Mouse (Mus musculus): ENCODE data around the gene Wfdc12. TPM values are rescaled to one million over a fixed set of nuclear protein-coding genes. Genes with fewer than 3 reads are reported as not detected.

Gene Wfdc12
- polyA plus RNA-seq, 1 experiment from 2014 or later: not detected

GRCm38 (mm10) chr2:164150086-164150760 is 40.2 kb downstream of the Wfdc12 start:
- no peak overlapping the region for H3K4me3 ChIP-seq
- no peak overlapping the region for H3K4me2 ChIP-seq
- H3K27me3 ChIP-seq: no peaks in the 10 kb centered on the region
- H3K9ac ChIP-seq: no peak overlapping the region
- H3K27ac ChIP-seq: no peak overlapping the region
- WGBS: 60% methylated on average over 14 of the region's 14 CpGs
- no peaks in the 10 kb centered on the region; the same call in 1 of the 2 replicates for H3K4me1 ChIP-seq
- ATAC-seq: no peak
- H3K9me3 ChIP-seq (replicated peaks): no peaks in the 10 kb centered on the region
- H3K36me3 ChIP-seq (ENCODE audit: poor library complexity, severe bottlenecking): peaks cover 47% of the 10 kb centered on the region

DNA sequence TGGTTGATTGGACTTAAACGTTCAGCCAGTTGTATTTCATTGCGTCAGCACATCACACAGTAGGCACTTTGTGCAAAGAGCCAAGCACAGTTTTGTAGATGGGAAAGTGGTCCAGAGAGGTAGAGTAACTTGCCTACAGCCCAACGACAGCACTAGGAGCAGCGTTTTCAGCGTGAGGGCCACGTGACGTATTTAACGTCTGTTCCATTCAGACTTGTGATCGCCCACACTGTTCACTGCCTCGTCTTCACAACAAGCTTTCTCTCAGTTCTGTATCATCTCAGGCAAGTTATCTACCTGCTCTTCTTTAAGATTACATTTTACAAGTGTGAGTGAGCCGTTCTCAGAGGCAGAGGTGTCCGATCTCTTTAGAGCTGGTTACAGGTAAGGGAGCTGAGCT is 43.9 kb downstream of the Wfdc12 start:
- H3K4me2 ChIP-seq: no peak overlapping the region
- 96% methylated on average over 12 of the region's 12 CpGs for WGBS
- H3K9me3 ChIP-seq (replicated peaks): no peaks in the 10 kb centered on the region
- H3K36me3 ChIP-seq (ENCODE audit: poor library complexity, severe bottlenecking): peaks cover 13% of the 10 kb centered on the region
- no peak overlapping the region for H3K27ac ChIP-seq
- H3K4me3 ChIP-seq: no peak overlapping the region
- H3K9ac ChIP-seq: no peak overlapping the region
- ATAC-seq: no peak
- no peaks in the 10 kb centered on the region for H3K27me3 ChIP-seq
- H3K4me1 ChIP-seq: no peaks in the 10 kb centered on the region; the same call in 1 of the 2 replicates

- peaks cover 9% of the 10 kb centered on the region; the same call in 1 of the 2 replicates for H3K36me3 ChIP-seq (ENCODE audit: poor library complexity, severe bottlenecking)
- H3K9me3 ChIP-seq (replicated peaks): no peaks in the 10 kb centered on the region
- WGBS: 89% methylated on average over 10 of the region's 10 CpGs
- H3K4me2 ChIP-seq: no peak overlapping the region
- no peak overlapping the region for H3K9ac ChIP-seq
- no peak overlapping the region for H3K27ac ChIP-seq
- no peaks in the 10 kb centered on the region for H3K27me3 ChIP-seq
- no peaks in the 10 kb centered on the region for H3K4me1 ChIP-seq
- H3K4me3 ChIP-seq: no peak overlapping the region
- no peak for ATAC-seq
These were observed 45.9 kb downstream of the Wfdc12 start for GRCm38 (mm10) chr2:164144541-164144940.

DNA sequence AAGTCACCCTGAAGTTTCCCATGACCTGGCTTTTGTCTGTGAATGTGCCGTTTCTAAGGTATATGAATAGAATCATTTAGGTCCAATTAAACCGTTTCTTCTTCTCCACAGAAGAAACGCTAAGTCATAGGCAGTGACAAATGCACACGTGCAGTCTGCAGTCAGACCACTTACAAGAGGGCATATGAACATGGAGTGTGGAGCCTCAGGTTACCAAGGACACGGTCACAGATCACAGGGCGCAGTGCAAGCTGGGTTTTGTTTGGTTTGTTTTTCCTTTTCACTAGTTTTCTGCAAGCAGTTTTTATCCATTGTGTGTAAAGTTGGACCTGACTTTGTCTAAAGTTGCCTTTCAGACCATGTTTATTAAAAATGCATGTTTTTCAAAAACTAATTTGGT is 46.4 kb downstream of the Wfdc12 start:
- Histone ChIP-seq H3K4me3 (no peak overlapping the region), H3K36me3 (ENCODE audit: poor library complexity, severe bottlenecking) (peaks cover 9% of the 10 kb centered on the region; the same call in 1 of the 2 replicates), H3K27me3 (no peaks in the 10 kb centered on the region), H3K27ac (no peak overlapping the region), H3K4me2 (no peak overlapping the region), H3K9me3 (replicated peaks) (no peaks in the 10 kb centered on the region), H3K9ac (no peak overlapping the region), H3K4me1 (no peaks in the 10 kb centered on the region)
- WGBS: 63% methylated on average over 6 of the region's 6 CpGs
- ATAC-seq: no peak

DNA sequence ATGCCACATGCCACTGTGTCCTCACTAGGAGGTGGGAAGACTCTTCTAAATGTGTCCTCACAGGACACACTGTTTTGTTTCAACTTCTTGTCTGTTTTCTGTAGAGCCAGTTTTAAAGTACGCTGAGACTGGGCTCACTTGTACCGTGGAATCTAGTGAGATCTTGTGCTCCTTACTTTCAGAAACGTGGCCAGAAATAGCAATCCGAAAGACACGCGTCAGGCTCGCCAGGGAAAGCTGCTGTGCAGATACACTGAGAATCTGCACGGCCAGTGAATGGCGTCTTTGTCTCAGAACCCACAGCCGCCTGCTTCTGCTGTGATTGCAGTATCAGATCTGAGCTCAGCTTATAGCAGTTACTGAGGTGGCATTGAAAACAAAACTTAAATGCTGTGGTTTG is 48.4 kb downstream of the Wfdc12 start:
- H3K4me1 ChIP-seq: peaks cover 6% of the 10 kb centered on the region; the same call in 1 of the 2 replicates
- no peak overlapping the region for H3K4me2 ChIP-seq
- no peaks in the 10 kb centered on the region for H3K9me3 ChIP-seq (replicated peaks)
- no peak overlapping the region for H3K4me3 ChIP-seq
- no peak for ATAC-seq
- WGBS: 66% methylated on average over 10 of the region's 10 CpGs
- H3K9ac ChIP-seq: no peak overlapping the region
- no peaks in the 10 kb centered on the region for H3K27me3 ChIP-seq
- peaks cover 7% of the 10 kb centered on the region; the same call in 1 of the 2 replicates for H3K36me3 ChIP-seq (ENCODE audit: poor library complexity, severe bottlenecking)
- H3K27ac ChIP-seq: peak overlapping the region; percentile 27; the same call in 1 of the 2 replicates

Other genes starting within 250 kb of the Wfdc12 start
- 361 and 370 TPM in 2 replicates for gene Ywhab, start 195.6 kb downstream of the Wfdc12 start, polyA plus RNA-seq (2015; fragmentation: Nextera tagmentation; extraction: Ambion mirVana)
- 1.3 and 1.4 TPM in 2 replicates for gene Pabpc1l, start 165.2 kb downstream of the Wfdc12 start, polyA plus RNA-seq (2015; fragmentation: Nextera tagmentation; extraction: Ambion mirVana)
- gene Stk4, start 120.3 kb downstream of the Wfdc12 start, polyA plus RNA-seq (2015; fragmentation: Nextera tagmentation; extraction: Ambion mirVana): 25.6 and 30.8 TPM in 2 replicates
- gene Tomm34, start 119.4 kb downstream of the Wfdc12 start, polyA plus RNA-seq (2015; fragmentation: Nextera tagmentation; extraction: Ambion mirVana): 47.8 and 54.1 TPM in 2 replicates
- 0.14 TPM in 1 of 2 replicates, not detected in the other for gene Kcns1, start 19.5 kb downstream of the Wfdc12 start, polyA plus RNA-seq (2015; fragmentation: Nextera tagmentation; extraction: Ambion mirVana)
- gene Wfdc5, start 7.9 kb downstream of the Wfdc12 start, polyA plus RNA-seq (2015; fragmentation: Nextera tagmentation; extraction: Ambion mirVana): not detected in 2 replicates
- not detected in 2 replicates for gene Wfdc15a, start 9.5 kb upstream of the Wfdc12 start, polyA plus RNA-seq (2015; fragmentation: Nextera tagmentation; extraction: Ambion mirVana)
- not detected in 2 replicates for gene Wfdc15b, start 31.1 kb upstream of the Wfdc12 start, polyA plus RNA-seq (2015; fragmentation: Nextera tagmentation; extraction: Ambion mirVana)
- gene Svs2, start 47.9 kb upstream of the Wfdc12 start, polyA plus RNA-seq (2015; fragmentation: Nextera tagmentation; extraction: Ambion mirVana): not detected in 2 replicates
- not detected in 2 replicates for gene Svs3b, start 66.0 kb upstream of the Wfdc12 start, polyA plus RNA-seq (2015; fragmentation: Nextera tagmentation; extraction: Ambion mirVana)
- not detected in 2 replicates for gene Svs4, start 87.9 kb upstream of the Wfdc12 start, polyA plus RNA-seq (2015; fragmentation: Nextera tagmentation; extraction: Ambion mirVana)
- not detected in 2 replicates for gene Svs3a, start 98.7 kb upstream of the Wfdc12 start, polyA plus RNA-seq (2015; fragmentation: Nextera tagmentation; extraction: Ambion mirVana)
- gene Svs6, start 126.1 kb upstream of the Wfdc12 start, polyA plus RNA-seq (2015; fragmentation: Nextera tagmentation; extraction: Ambion mirVana): not detected in 2 replicates
- gene Svs5, start 142.1 kb upstream of the Wfdc12 start, polyA plus RNA-seq (2015; fragmentation: Nextera tagmentation; extraction: Ambion mirVana): not detected in 2 replicates
- gene Slpi, start 198.5 kb upstream of the Wfdc12 start, polyA plus RNA-seq (2015; fragmentation: Nextera tagmentation; extraction: Ambion mirVana): not detected in 2 replicates
- gene Rbpjl, start 212.5 kb upstream of the Wfdc12 start, polyA plus RNA-seq (2015; fragmentation: Nextera tagmentation; extraction: Ambion mirVana): not detected in 2 replicates
- gene Matn4, start 214.6 kb upstream of the Wfdc12 start, polyA plus RNA-seq (2015; fragmentation: Nextera tagmentation; extraction: Ambion mirVana): 0.15 and 0.45 TPM in 2 replicates

Data from forebrain, embryonic 13.5 days (tissue).